Mouse (Mus musculus) embryonic facial prominence, embryonic 13.5 days (tissue): ENCODE data around the gene Ccdc71. TPM values are rescaled to one million over a fixed set of nuclear protein-coding genes. Genes with fewer than 3 reads are reported as not detected.

Experiments used
- polyA plus RNA-seq: library from polyadenylated mRNA; unstranded; fragments of >200 nt; fragmentation: Nextera tagmentation; extraction: Ambion mirVana; gene quantifications from 2 replicates; pipeline ENCODE4 v1.2.1, GENCODE M21; 2015

Ccdc71 gene
- polyA plus RNA-seq, 1 experiment from 2014 or later: 60.4 TPM

Other genes starting within 250 kb of the Ccdc71 start
- 52.6 and 54.7 TPM in 2 replicates for gene Dag1, start 196.6 kb upstream of the Ccdc71 start, polyA plus RNA-seq
- gene Nicn1, start 170.1 kb upstream of the Ccdc71 start, polyA plus RNA-seq: 48.9 and 50.1 TPM in 2 replicates
- 12.5 and 15.3 TPM in 2 replicates for gene Amt, start 163.7 kb upstream of the Ccdc71 start, polyA plus RNA-seq
- gene Rhoa, start 154.4 kb upstream of the Ccdc71 start, polyA plus RNA-seq: 437 and 448 TPM in 2 replicates
- gene Tcta, start 154.4 kb upstream of the Ccdc71 start, polyA plus RNA-seq: 31.5 and 34.2 TPM in 2 replicates
- gene Gpx1, start 121.6 kb upstream of the Ccdc71 start, polyA plus RNA-seq: 775 and 811 TPM in 2 replicates
- 106 and 110 TPM in 2 replicates for gene Usp4, start 112.7 kb upstream of the Ccdc71 start, polyA plus RNA-seq
- gene 1700102P08Rik, start 67.7 kb upstream of the Ccdc71 start, polyA plus RNA-seq: 1.1 TPM in 2 replicates
- 1.3 and 1.6 TPM in 2 replicates for gene Ccdc36, start 32.0 kb upstream of the Ccdc71 start, polyA plus RNA-seq
- not detected in 2 replicates for gene BC048562, start 24.0 kb upstream of the Ccdc71 start, polyA plus RNA-seq
- 36.5 and 42.8 TPM in 2 replicates for gene Klhdc8b, start 1.1 kb downstream of the Ccdc71 start, polyA plus RNA-seq
- 51.1 and 63.2 TPM in 2 replicates for gene Lamb2, start 19.2 kb downstream of the Ccdc71 start, polyA plus RNA-seq
- gene Usp19, start 30.1 kb downstream of the Ccdc71 start, polyA plus RNA-seq: 75.9 and 77.2 TPM in 2 replicates
- gene Qars, start 47.2 kb downstream of the Ccdc71 start, polyA plus RNA-seq: 116 and 124 TPM in 2 replicates
- gene Qrich1, start 56.3 kb downstream of the Ccdc71 start, polyA plus RNA-seq: 123 and 128 TPM in 2 replicates
- gene Impdh2, start 99.8 kb downstream of the Ccdc71 start, polyA plus RNA-seq: 191 and 227 TPM in 2 replicates
- 42.3 and 50.4 TPM in 2 replicates for gene Ndufaf3, start 106.9 kb downstream of the Ccdc71 start, polyA plus RNA-seq
- gene Dalrd3, start 109.4 kb downstream of the Ccdc71 start, polyA plus RNA-seq: 176 and 185 TPM in 2 replicates
- 140 and 147 TPM in 2 replicates for gene Wdr6, start 118.2 kb downstream of the Ccdc71 start, polyA plus RNA-seq
- 9.6 and 13.3 TPM in 2 replicates for gene P4htm, start 137.1 kb downstream of the Ccdc71 start, polyA plus RNA-seq
- gene Arih2, start 188.9 kb downstream of the Ccdc71 start, polyA plus RNA-seq: 51.9 and 53.7 TPM in 2 replicates
- gene Slc25a20, start 201.6 kb downstream of the Ccdc71 start, polyA plus RNA-seq: 47.1 and 48.4 TPM in 2 replicates
- 25.6 and 27.9 TPM in 2 replicates for gene Prkar2a, start 228.8 kb downstream of the Ccdc71 start, polyA plus RNA-seq